Mouse (Mus musculus): Measurements from ENCODE around the gene Naaa. TPM values are rescaled to one million over a fixed set of nuclear protein-coding genes. Genes with fewer than 3 reads are reported as not detected.

The Naaa gene
- total RNA-seq (2023) = 100 to 1,000 TPM; 153 to 163 TPM

GRCm38 (mm10) chr5:92277437-92278394, at the start of gene Naaa:
Gene Naaa (minus strand): TSS chr5:92278170.

GRCm38 (mm10) chr5:92309681-92310511, 31.9 kb upstream of the Naaa start, which contains the start of gene Sdad1:
Gene Sdad1 (minus strand): TSS chr5:92310479.

GRCm38 (mm10) chr5:92256218-92256617, 21.8 kb downstream of the Naaa start, which contains the start of gene Ppef2:
Gene Ppef2 (minus strand): TSS chr5:92256278.

GRCm38 (mm10) chr5:92215308-92215707, 62.7 kb downstream of the Naaa start, which contains the start of gene U90926:
Gene U90926 (minus strand): TSS chr5:92215408.

Other genes with a start within 250 kb of the Naaa start
- gene Cdkl2, start 234.3 kb downstream of the Naaa start, total RNA-seq (2023) = 1 to 10 TPM; 2.4 to 2.5 TPM
- gene G3bp2, start 194.5 kb downstream of the Naaa start, total RNA-seq (2023) = 10 to 100 TPM; 79.7 to 94.4 TPM
- 10 to 100 TPM; 65.3 to 67.5 TPM for gene Uso1, start 140.2 kb downstream of the Naaa start, total RNA-seq (2023)
- gene U90926, start 62.8 kb downstream of the Naaa start, total RNA-seq (2023) = not detected
- gene Ppef2, start 21.9 kb downstream of the Naaa start, total RNA-seq (2023) = 1 to 10 TPM; 2.0 to 3.7 TPM
- gene Sdad1, start 32.3 kb upstream of the Naaa start, total RNA-seq (2023) = 10 to 100 TPM; 49.7 to 57.0 TPM
- gene Cxcl9, start 49.9 kb upstream of the Naaa start, total RNA-seq (2023) = 10 to 100 TPM; 10.4 to 12.1 TPM
- not detected for gene Art3, start 53.7 kb upstream of the Naaa start, total RNA-seq (2023)
- gene Cxcl10, start 70.7 kb upstream of the Naaa start, total RNA-seq (2023) = 10 to 100 TPM; 13.8 to 16.7 TPM
- 10 to 100 TPM; 30.2 to 35.7 TPM for gene Nup54, start 157.0 kb upstream of the Naaa start, total RNA-seq (2023)
- gene Scarb2, start 228.7 kb upstream of the Naaa start, total RNA-seq (2023) = 10 to 100 TPM; 79.3 to 86.0 TPM

All from monocyte, adult 59 days (primary cell).